Mouse (Mus musculus) myocyte (in vitro differentiated cells): Measurements from ENCODE around the gene Pigk. TPM values are rescaled to one million over a fixed set of nuclear protein-coding genes. Genes with fewer than 3 reads are reported as not detected.

ENCODE experiments used
- H3K27me3 ChIP-seq: one replicate; pipeline ENCODE4 v1.6.1; 2011; ENCODE audit not compliant: control insufficient read depth, insufficient read depth, insufficient read length
- H3K36me3 ChIP-seq: one replicate; pipeline ENCODE4 v1.6.1; 2011; ENCODE audit not compliant: control insufficient read depth, insufficient read depth
- H3K4me2 ChIP-seq: one replicate; pipeline ENCODE4 v1.6.1; 2011; ENCODE audit warnings: low read depth, control low read depth
- H3K4me3 ChIP-seq: one replicate; pipeline ENCODE4 v1.5.1; 2011; ENCODE audit warnings: mild to moderate bottlenecking, control low read depth, moderate library complexity
- H3K79me2 ChIP-seq: one replicate; pipeline ENCODE4 v1.6.1; 2011; ENCODE audit not compliant: control insufficient read depth, insufficient read depth
- H3ac ChIP-seq: one replicate; pipeline ENCODE4 v1.6.1; 2011; ENCODE audit not compliant: control insufficient read depth, insufficient read length
- CEBPB ChIP-seq: IDR thresholded peaks from 2 replicates; pipeline ENCODE4 v1.6.1; 2011; ENCODE audit warnings: mild to moderate bottlenecking, moderate library complexity; ENCODE audit not compliant: poor library complexity, insufficient read depth, severe bottlenecking
- E2F4 ChIP-seq: IDR thresholded peaks from one replicate; pipeline ENCODE4 v1.6.1; 2011; ENCODE audit warnings: mild to moderate bottlenecking, control low read depth, moderate library complexity; ENCODE audit not compliant: insufficient read depth
- MAX ChIP-seq: IDR thresholded peaks from one replicate; pipeline ENCODE4 v1.6.1; 2011; ENCODE audit warnings: low read depth, mild to moderate bottlenecking, control low read depth
- MYOD1 ChIP-seq, 3 experiments: IDR thresholded peaks; one replicate each; pipeline ENCODE4 v1.6.1; 2011; ENCODE audit warnings: control low read depth in 2 of 3, low read depth in 2 of 3, mild to moderate bottlenecking in 2 of 3, moderate library complexity in 1 of 3; ENCODE audit not compliant: insufficient read length in 2 of 3, control insufficient read depth in 1 of 3
- MYOG ChIP-seq, 3 experiments: IDR thresholded peaks; one replicate each; pipeline ENCODE4 v1.6.1; 2011; ENCODE audit warnings: control low read depth in 2 of 3, low read depth in 2 of 3, mild to moderate bottlenecking in 2 of 3; ENCODE audit not compliant: insufficient read length in 2 of 3, control insufficient read depth in 1 of 3, insufficient read depth in 1 of 3
- POLR2A ChIP-seq: IDR thresholded peaks from one replicate; pipeline ENCODE4 v1.6.1; 2011; ENCODE audit warnings: low read depth, mild to moderate bottlenecking, control low read depth, moderate library complexity; ENCODE audit not compliant: insufficient read length
- POLR2AphosphoS2 ChIP-seq: IDR thresholded peaks from one replicate; pipeline ENCODE4 v1.6.1; 2011; ENCODE audit warnings: low read depth, control low read depth; ENCODE audit not compliant: insufficient read length
- REST ChIP-seq: IDR thresholded peaks from one replicate; pipeline ENCODE4 v1.6.1; 2011; ENCODE audit warnings: mild to moderate bottlenecking, control low read depth, moderate library complexity; ENCODE audit not compliant: insufficient read depth, insufficient read length
- SRF ChIP-seq: IDR thresholded peaks from one replicate; pipeline ENCODE4 v1.6.1; 2011; ENCODE audit warnings: low read depth; ENCODE audit not compliant: control insufficient read depth, insufficient read length
- TCF12 ChIP-seq: IDR thresholded peaks from one replicate; pipeline ENCODE4 v1.6.1; 2011; ENCODE audit warnings: mild to moderate bottlenecking, control low read depth; ENCODE audit not compliant: poor library complexity, insufficient read depth, severe bottlenecking
- TCF3 ChIP-seq: IDR thresholded peaks from one replicate; pipeline ENCODE4 v1.6.1; 2011; ENCODE audit warnings: low read depth, control low read depth; ENCODE audit not compliant: insufficient read length
- USF1 ChIP-seq: IDR thresholded peaks from one replicate; pipeline ENCODE4 v1.6.1; 2011; ENCODE audit warnings: low read depth, mild to moderate bottlenecking, control low read depth, moderate library complexity
- polyA plus RNA-seq: library from polyadenylated mRNA; unstranded; fragments of >200 nt; fragmentation: generic; extraction: Trizol; gene quantifications from one replicate; pipeline ENCODE4 v1.2.1, GENCODE M21; 2012; ENCODE audit warnings: missing spikeins

Gene Pigk
- polyA plus RNA-seq, 1 experiment, result 20.7 TPM

GRCm38 (mm10) chr3:152990787-152991186 lies 276.9 kb downstream of the Pigk start:
- H3K36me3 ChIP-seq, result no peaks in the 10 kb centered on the region
- TF ChIP-seq CEBPB, result no peak
- no peak for TF ChIP-seq USF1
- no peak for TF ChIP-seq REST
- no peak for TF ChIP-seq MAX
- TF ChIP-seq MYOD1 (IDR thresholded peaks at IDR 0.05; ENCODE audit: control insufficient read depth in 1 of 3, insufficient read length in 2 of 3, low read depth in 2 of 3), result no peak
- TF ChIP-seq POLR2AphosphoS2, result no peak
- no peak for TF ChIP-seq TCF12
- no peak for TF ChIP-seq SRF
- no peak for TF ChIP-seq TCF3
- TF ChIP-seq POLR2A, result no peak
- TF ChIP-seq E2F4, result no peak
- TF ChIP-seq MYOG (IDR thresholded peaks at IDR 0.05; ENCODE audit: control insufficient read depth in 1 of 3, insufficient read depth in 1 of 3, insufficient read length in 2 of 3, low read depth in 2 of 3), result no peak
- H3K4me3 ChIP-seq, result no peak overlapping the region
- H3ac ChIP-seq, result no peak overlapping the region
- no peaks in the 10 kb centered on the region for H3K27me3 ChIP-seq
- H3K4me2 ChIP-seq, result no peak overlapping the region
- H3K79me2 ChIP-seq, result no peaks in the 10 kb centered on the region

- no peak overlapping the region for H3K4me2 ChIP-seq
- H3ac ChIP-seq, result no peak overlapping the region
- H3K79me2 ChIP-seq, result no peaks in the 10 kb centered on the region
- no peak overlapping the region for H3K4me3 ChIP-seq
- H3K27me3 ChIP-seq, result no peaks in the 10 kb centered on the region
- TF ChIP-seq TCF3 (no peak), CEBPB (no peak), USF1 (no peak), MYOD1 (IDR thresholded peaks at IDR 0.05; ENCODE audit: control insufficient read depth in 1 of 3, insufficient read length in 2 of 3, low read depth in 2 of 3) (no peak), TCF12 (no peak), REST (no peak), POLR2A (no peak), SRF (no peak), MYOG (IDR thresholded peaks at IDR 0.05; ENCODE audit: control insufficient read depth in 1 of 3, insufficient read depth in 1 of 3, insufficient read length in 2 of 3, low read depth in 2 of 3) (no peak), E2F4 (no peak), MAX (no peak), POLR2AphosphoS2 (no peak)
- no peaks in the 10 kb centered on the region for H3K36me3 ChIP-seq
Observed at GRCm38 (mm10) chr3:152993608-152994007, 279.7 kb downstream of the Pigk start.

GRCm38 (mm10) chr3:152998106-152998505 lies 284.2 kb downstream of the Pigk start:
- TF ChIP-seq USF1 (no peak), POLR2A (no peak), TCF3 (no peak), E2F4 (no peak), CEBPB (no peak), TCF12 (no peak), MYOG (IDR thresholded peaks at IDR 0.05; ENCODE audit: control insufficient read depth in 1 of 3, insufficient read depth in 1 of 3, insufficient read length in 2 of 3, low read depth in 2 of 3) (no peak), SRF (no peak), REST (no peak), POLR2AphosphoS2 (no peak)
- no peak overlapping the region for H3ac ChIP-seq
- H3K4me2 ChIP-seq, result no peak overlapping the region
- no peak overlapping the region for H3K4me3 ChIP-seq
- no peaks in the 10 kb centered on the region for H3K27me3 ChIP-seq
- no peaks in the 10 kb centered on the region for H3K79me2 ChIP-seq
- no peaks in the 10 kb centered on the region for H3K36me3 ChIP-seq

- H3ac ChIP-seq, result no peak overlapping the region
- no peak overlapping the region for H3K4me3 ChIP-seq
- no peaks in the 10 kb centered on the region for H3K79me2 ChIP-seq
- no peak overlapping the region for H3K4me2 ChIP-seq
- TF ChIP-seq CEBPB (no peak), MYOD1 (IDR thresholded peaks at IDR 0.05; ENCODE audit: control insufficient read depth in 1 of 3, insufficient read length in 2 of 3, low read depth in 2 of 3) (no peak), MYOG (IDR thresholded peaks at IDR 0.05; ENCODE audit: control insufficient read depth in 1 of 3, insufficient read depth in 1 of 3, insufficient read length in 2 of 3, low read depth in 2 of 3) (no peak), TCF12 (no peak), SRF (no peak), USF1 (no peak), MAX (no peak), REST (no peak)
- no peaks in the 10 kb centered on the region for H3K27me3 ChIP-seq
- H3K36me3 ChIP-seq, result no peaks in the 10 kb centered on the region
Observed at GRCm38 (mm10) chr3:152998901-152999300, 285.0 kb downstream of the Pigk start.

- H3K27me3 ChIP-seq, result no peaks in the 10 kb centered on the region
- no peaks in the 10 kb centered on the region for H3K79me2 ChIP-seq
- H3ac ChIP-seq, result no peak overlapping the region
- no peak overlapping the region for H3K4me3 ChIP-seq
- H3K36me3 ChIP-seq, result no peaks in the 10 kb centered on the region
- H3K4me2 ChIP-seq, result no peak overlapping the region
- no peak for TF ChIP-seq MYOD1 (IDR thresholded peaks at IDR 0.05; ENCODE audit: control insufficient read depth in 1 of 3, insufficient read length in 2 of 3, low read depth in 2 of 3)
- no peak for TF ChIP-seq POLR2A
- TF ChIP-seq MYOG (IDR thresholded peaks at IDR 0.05; ENCODE audit: control insufficient read depth in 1 of 3, insufficient read depth in 1 of 3, insufficient read length in 2 of 3, low read depth in 2 of 3), result no peak
- no peak for TF ChIP-seq REST
Observed at GRCm38 (mm10) chr3:153006893-153007292, 293.0 kb downstream of the Pigk start.
